ENCODE assay signal across 8 mouse cellular contexts in the genomic region with DNA sequence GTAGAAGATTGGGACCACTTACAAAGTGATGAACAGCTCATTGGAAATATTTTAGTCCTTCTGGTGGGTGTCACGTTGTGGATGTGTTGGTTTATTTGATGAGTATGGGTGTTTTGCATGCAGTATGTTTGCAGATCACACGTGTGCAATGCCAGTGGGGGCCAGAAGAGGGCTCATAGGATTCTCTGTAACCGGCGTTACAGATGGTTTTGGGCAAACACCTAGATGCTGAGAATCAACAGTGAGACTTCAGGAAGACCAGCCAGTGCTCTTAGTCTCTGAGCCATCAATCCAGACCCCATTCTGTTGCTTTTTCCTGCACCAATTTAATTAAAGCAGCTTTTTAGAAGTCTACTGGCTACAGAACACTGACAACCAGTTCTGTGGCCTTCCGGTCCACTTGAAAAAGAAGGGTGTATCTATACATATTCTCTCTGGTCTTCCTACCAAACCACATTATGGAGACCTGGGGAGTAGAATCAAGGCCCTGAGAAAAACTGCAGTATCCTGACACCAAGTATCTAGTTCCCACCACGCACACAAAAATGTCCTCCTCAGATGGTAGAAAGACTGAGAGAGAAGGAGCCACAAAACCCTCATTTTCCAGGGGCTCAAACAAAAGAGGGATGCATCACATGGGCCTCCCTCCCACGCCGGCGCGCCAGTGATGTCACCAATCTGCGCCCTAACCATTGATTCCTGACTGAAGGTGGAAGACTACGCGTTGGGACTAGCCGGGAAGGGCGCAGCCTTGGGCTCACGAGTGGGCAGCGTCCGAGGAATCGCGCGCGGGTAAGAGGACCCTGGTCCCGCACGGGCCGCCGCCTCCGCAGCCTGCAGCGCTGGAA. TPM values are rescaled to one million over a fixed set of nuclear protein-coding genes. Genes with fewer than 3 reads are reported as not detected.
DNase-seq lines count a peak whose midpoint lies in the region; ATAC-seq and TF ChIP-seq lines count a peak whose summit lies in the region.

Gene Adar (plus strand): TSS at position 664 of the 848 bp plus-strand sequence.

- peak; percentile 61; the same call in 1 of the 2 replicates for TF ChIP-seq CTCF in brain, embryonic 14.5 days (IDR thresholded peaks at IDR 0.05; ENCODE audit: borderline replicate concordance, extremely low read depth, insufficient read depth, insufficient read length)

- H3K4me2 ChIP-seq in heart, embryonic 11.5 days = peak within 1 kb of the TSS; percentile 97
- peak within 1 kb of the TSS; percentile 94 for H3K4me2 ChIP-seq in kidney, embryonic 16.5 days (replicated peaks; ENCODE audit: low read depth, low read length)

- no peaks in the 10 kb centered on the region for H3K9me3 ChIP-seq in erythroblast, embryonic 14.5 days (ENCODE audit: control insufficient read depth, low read length)
- H3K9me3 ChIP-seq in heart, embryonic 11.5 days (replicated peaks; ENCODE audit: control insufficient read depth, low read length) = no peaks in the 10 kb centered on the region
- no peaks in the 10 kb centered on the region; the same call in 1 of the 2 replicates for H3K9me3 ChIP-seq in kidney, embryonic 16.5 days (ENCODE audit: low read length)

- peaks cover 20% of the 10 kb centered on the region for H3K4me1 ChIP-seq in erythroblast, embryonic 14.5 days (ENCODE audit: control insufficient read depth)
- peaks cover 11% of the 10 kb centered on the region for H3K4me1 ChIP-seq in heart, embryonic 11.5 days (ENCODE audit: control insufficient read depth, insufficient read depth, low read length)
- peaks cover 12% of the 10 kb centered on the region for H3K4me1 ChIP-seq in kidney, embryonic 16.5 days (ENCODE audit: insufficient read depth, low read length)

- 6% methylated on average over 28 of the region's 28 CpGs for WGBS in heart, embryonic 11.5 days (ENCODE audit: insufficient replicate concordance)
- 6% methylated on average over 27 of the region's 28 CpGs for WGBS in kidney, embryonic 16.5 days

- H3K9ac ChIP-seq in heart, embryonic 11.5 days (ENCODE audit: low read depth, low read length) = peak within 1 kb of the TSS; percentile 87
- peak within 1 kb of the TSS; percentile 93 for H3K9ac ChIP-seq in kidney, embryonic 16.5 days (replicated peaks; ENCODE audit: low read length)

- peak within 1 kb of the TSS; percentile 84 for H3K4me3 ChIP-seq in erythroblast, embryonic 14.5 days (replicated peaks)
- peak within 1 kb of the TSS; percentile 97 for H3K4me3 ChIP-seq in heart, embryonic 11.5 days (ENCODE audit: low read depth, low read length)
- H3K4me3 ChIP-seq in kidney, embryonic 16.5 days (ENCODE audit: low read length) = peak within 1 kb of the TSS; percentile 92

- H3K27ac ChIP-seq in heart, embryonic 11.5 days (ENCODE audit: low read depth, low read length) = peak within 1 kb of the TSS; percentile 71; the same call in 1 of the 2 replicates
- H3K27ac ChIP-seq in kidney, embryonic 16.5 days (ENCODE audit: low read length) = 0 out of 2 replicates have a peak within 1 kb of the TSS, but pooled peaks have one; percentile 5

- ATAC-seq in heart, embryonic 11.5 days (replicated peaks; ENCODE audit: insufficient number of reproducible peaks, low FRiP score, low TSS enrichment) = peak; percentile 60; the same call in 1 of the 2 replicates
- ATAC-seq in kidney, embryonic 16.5 days (ENCODE audit: low FRiP score, low TSS enrichment) = peak; percentile 86
- ATAC-seq in monocyte, adult 5-6 weeks (replicated peaks; ENCODE audit: insufficient number of reproducible peaks, low FRiP score, low TSS enrichment, poor library complexity, severe bottlenecking) = peak; percentile 76

- DNase-seq in CD4-positive helper T cell, adult 2 months (ENCODE audit: low read depth, low spot score) = peak; percentile 86
- peak; percentile 96 for DNase-seq in brain, embryonic 14.5 days (ENCODE audit: low read depth)
- peak; percentile 62 for DNase-seq in liver
- DNase-seq in spleen, postnatal 4 days (ENCODE audit: low spot score in 2 of 2) = peak; percentile 61 to 83

- peak; percentile 36; the same call in 1 of the 2 replicates for TF ChIP-seq POLR2A in brain, embryonic 14.5 days (IDR thresholded peaks at IDR 0.05; ENCODE audit: borderline replicate concordance, extremely low read depth, insufficient read depth, insufficient read length, poor library complexity, severe bottlenecking)

- peaks cover 24% of the 10 kb centered on the region for H3K27me3 ChIP-seq in erythroblast, embryonic 14.5 days (ENCODE audit: control insufficient read depth)
- no peaks in the 10 kb centered on the region for H3K27me3 ChIP-seq in heart, embryonic 11.5 days (ENCODE audit: control insufficient read depth, insufficient read depth, low read length)
- H3K27me3 ChIP-seq in kidney, embryonic 16.5 days (ENCODE audit: insufficient read depth, low read length) = no peaks in the 10 kb centered on the region; the same call in 1 of the 2 replicates

- H3K36me3 ChIP-seq in erythroblast, embryonic 14.5 days (ENCODE audit: control insufficient read depth) = no peaks in the 10 kb centered on the region
- no peaks in the 10 kb centered on the region for H3K36me3 ChIP-seq in heart, embryonic 11.5 days (ENCODE audit: control insufficient read depth, insufficient read depth, low read length)
- H3K36me3 ChIP-seq in kidney, embryonic 16.5 days (ENCODE audit: insufficient read depth, low read length) = no peaks in the 10 kb centered on the region

RNA-seq across cellular contexts. Expression of gene Adar, which starts in this region (rescaled TPM):
- 72.0 and 78.2 TPM in 2 replicates for polyA plus RNA-seq in brain, embryonic 14.5 days (2012; rRNA removed)
- polyA plus RNA-seq in erythroblast, embryonic 14.5 days (2012) = 0.41 and 0.67 TPM in 2 replicates
- polyA plus RNA-seq in heart, embryonic 11.5 days (2014; fragmentation: Nextera tagmentation; extraction: Ambion mirVana) = 6.6 and 10.9 TPM in 2 replicates
- 12.3 and 12.4 TPM in 2 replicates for polyA plus RNA-seq in kidney, embryonic 16.5 days (2015; fragmentation: Nextera tagmentation; extraction: Ambion mirVana)
- 37.0 to 89.6 TPM (median 41.2 TPM) in 3 replicates for total RNA-seq in monocyte, adult 5-6 weeks (2017)

Comparison
In these comparisons a context has a peak if more than half of its experiments do, and no peak if none do; other contexts are left out.
1. Peak in every context shown above with its lines: DNase-seq, ATAC-seq, H3K4me3 ChIP-seq and H3K27ac ChIP-seq.